Mouse (Mus musculus) hindbrain, postnatal 0 days (tissue): ENCODE measurements around the gene Prr3. TPM values are rescaled to one million over a fixed set of nuclear protein-coding genes. Genes with fewer than 3 reads are reported as not detected.
"Not testable (repeated sequence)": the region's sequence is repeated elsewhere in the genome, so short reads cannot be mapped to it uniquely, and the experiment has no call there.

Source experiments
- ATAC-seq: fragments of 200-750 bp; cut with Nextera tagmentation; 2 replicates; pipeline ENCODE4 v1.8.0; 2017; ENCODE audit warnings: mild to moderate bottlenecking, moderate TSS enrichment, moderate library complexity
- DNase-seq: peaks from one replicate; pipeline ENCODE4 v3.0.0-alpha.2; 2015; ENCODE audit warnings: low spot score
- H3K27ac ChIP-seq: fragments of 300-500 bp; sonication (generic); 2 replicates; pipeline ENCODE4 v1.5.1; 2014; ENCODE audit warnings: mild to moderate bottlenecking
- H3K27me3 ChIP-seq: fragments of 300-500 bp; sonication (generic); 2 replicates; pipeline ENCODE4 v1.6.1; 2014; ENCODE audit warnings: low read length, mixed read lengths; ENCODE audit not compliant: insufficient read depth
- H3K36me3 ChIP-seq: fragments of 300-500 bp; sonication (generic); 2 replicates; pipeline ENCODE4 v1.6.1; 2014; ENCODE audit warnings: low read length, mixed read lengths; ENCODE audit not compliant: insufficient read depth
- H3K4me1 ChIP-seq: fragments of 300-500 bp; sonication (generic); 2 replicates; pipeline ENCODE4 v1.6.1; 2014; ENCODE audit warnings: antibody characterized with exemption, low read length, mixed read lengths; ENCODE audit not compliant: insufficient read depth
- H3K4me2 ChIP-seq: fragments of 300-500 bp; sonication (generic); 2 replicates; pipeline ENCODE4 v1.6.1; 2014; ENCODE audit warnings: low read depth, mild to moderate bottlenecking, low read length, moderate library complexity, mixed read lengths
- H3K4me3 ChIP-seq: fragments of 300-500 bp; sonication (generic); 2 replicates; pipeline ENCODE4 v1.5.1; 2014; ENCODE audit warnings: low read length
- H3K9ac ChIP-seq: fragments of 300-500 bp; sonication (generic); replicated peaks from 2 replicates; pipeline ENCODE4 v1.6.1; 2014; ENCODE audit warnings: mild to moderate bottlenecking, low read length, moderate library complexity, mixed read lengths
- H3K9me3 ChIP-seq: fragments of 300-500 bp; sonication (generic); 2 replicates; pipeline ENCODE4 v1.6.1; 2016; ENCODE audit warnings: low read length, mixed read lengths
- CTCF ChIP-seq: IDR thresholded peaks from 2 replicates; pipeline ENCODE4 v1.5.1; 2016; ENCODE audit warnings: antibody characterized with exemption, control low read depth, low read depth
- WGBS: fragments of 180-500 bp; shearing (Covaris S2); extraction: QIAGEN DNeasy Blood & Tissue Kit; methylation state at CpG from one replicate; pipeline ENCODE4 v1.1.7; 2014; 5-methylcytosine and 5-hydroxymethylcytosine counted together
- polyA plus RNA-seq: library from polyadenylated mRNA; unstranded; fragments of >200 nt; fragmentation: Nextera tagmentation; extraction: Ambion mirVana; gene quantifications from 2 replicates; pipeline ENCODE4 v1.2.1, GENCODE M21; 2015
- total RNA-seq: library from RNA; depleted of rRNA; stranded (reverse); fragments of >200 nt; gene quantifications from 2 replicates; pipeline ENCODE4 v1.2.3, GENCODE M21; 2014

Gene Prr3
- total and polyA plus RNA-seq, 2 experiments from 2014 or later, result 46.7 to 81.9 TPM

DNA sequence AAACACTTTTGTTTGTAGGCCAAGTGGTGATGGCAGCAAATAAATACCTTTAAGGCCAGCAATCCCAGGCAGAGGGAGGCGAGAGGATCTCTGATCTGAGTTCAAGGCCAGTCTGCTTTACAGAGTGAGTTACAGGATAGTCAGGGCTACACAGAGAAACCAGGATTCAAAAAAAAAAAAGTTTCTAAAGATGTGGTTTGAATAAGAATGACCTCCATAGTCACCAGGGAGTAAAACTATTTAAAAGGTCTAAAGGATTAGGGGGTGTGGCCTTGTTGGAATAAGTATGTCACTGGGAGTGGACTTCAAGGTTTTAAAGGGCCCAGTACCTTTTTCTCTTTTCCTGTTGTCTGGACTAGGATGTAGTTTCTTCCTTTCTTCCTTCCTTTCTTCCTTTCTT is 40.1 kb downstream of the Prr3 start:
- Histone ChIP-seq H3K9ac (no peak overlapping the region), H3K27ac (no peak overlapping the region), H3K27me3 (no peaks in the 10 kb centered on the region), H3K4me1 (no peaks in the 10 kb centered on the region), H3K4me3 (no peak overlapping the region), H3K4me2 (no peak overlapping the region), H3K36me3 (no peaks in the 10 kb centered on the region), H3K9me3 (no peaks in the 10 kb centered on the region)
- 69% methylated on average over 1 of the region's 1 CpGs for WGBS
- DNase-seq (no peak), ATAC-seq (no peak)
- no peak for TF ChIP-seq CTCF

DNA sequence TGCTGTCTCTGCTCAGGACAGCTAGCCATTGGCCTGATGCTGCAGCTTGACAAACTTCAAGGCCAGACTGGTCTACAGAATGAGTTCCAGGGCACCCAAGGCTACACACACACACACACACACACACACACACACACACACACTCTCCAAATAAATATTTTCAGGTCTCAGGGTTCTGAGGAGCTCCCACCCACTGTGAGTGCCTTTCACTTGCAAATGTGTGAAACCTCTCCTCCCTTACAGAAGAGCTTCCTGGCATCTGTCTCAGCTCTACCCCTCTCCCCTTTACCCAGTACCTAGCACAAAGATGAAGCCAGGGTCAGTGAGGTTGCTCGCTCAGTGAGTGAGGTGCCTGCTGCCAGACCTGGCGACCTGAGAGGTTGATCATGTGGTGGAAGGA is 40.9 kb downstream of the Prr3 start:
- 56% methylated on average over 2 of the region's 2 CpGs for WGBS
- Histone ChIP-seq H3K9me3 (no peaks in the 10 kb centered on the region), H3K4me2 (no peak overlapping the region), H3K4me1 (no peaks in the 10 kb centered on the region), H3K4me3 (no peak overlapping the region), H3K36me3 (no peaks in the 10 kb centered on the region), H3K27ac (no peak overlapping the region), H3K27me3 (no peaks in the 10 kb centered on the region), H3K9ac (no peak overlapping the region)
- no peak for TF ChIP-seq CTCF
- no peak for DNase-seq
- ATAC-seq, result no peak

GRCm38 (mm10) chr17:35937700-35938348 is 42.2 kb downstream of the Prr3 start:
- no peak overlapping the region for H3K4me3 ChIP-seq
- 51% methylated on average over 2 of the region's 2 CpGs for WGBS
- ATAC-seq (peak; percentile 78), DNase-seq (peak; percentile 72)
- H3K36me3 ChIP-seq, result no peaks in the 10 kb centered on the region
- H3K4me2 ChIP-seq, result no peak overlapping the region
- no peaks in the 10 kb centered on the region for H3K4me1 ChIP-seq
- TF ChIP-seq CTCF, result peak; percentile 87
- no peak overlapping the region for H3K9ac ChIP-seq
- no peaks in the 10 kb centered on the region for H3K9me3 ChIP-seq
- H3K27ac ChIP-seq, result no peak overlapping the region
- H3K27me3 ChIP-seq, result no peaks in the 10 kb centered on the region

DNA sequence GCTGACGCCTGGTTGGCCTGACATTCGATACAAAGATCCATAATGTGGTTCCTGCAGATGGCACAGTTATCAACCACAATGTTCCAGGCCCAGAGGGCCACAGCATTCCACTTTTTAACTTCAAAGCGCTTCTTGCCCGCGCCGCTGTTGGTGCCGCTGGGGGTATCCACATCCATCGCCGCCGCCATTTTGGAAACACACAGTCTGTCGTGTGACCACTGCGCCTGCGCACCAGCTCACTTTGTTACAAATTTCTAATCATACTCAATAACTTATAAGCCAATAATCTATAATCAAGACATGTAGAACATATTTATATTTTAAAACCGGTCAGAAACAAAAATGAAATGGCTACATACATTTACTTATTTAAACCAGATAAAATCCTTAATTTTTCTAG is 44.3 kb downstream of the Prr3 start:
- H3K9me3 ChIP-seq, H3K9ac ChIP-seq, H3K36me3 ChIP-seq, H3K4me1 ChIP-seq, ATAC-seq, H3K4me3 ChIP-seq, H3K4me2 ChIP-seq, H3K27ac ChIP-seq, DNase-seq, H3K27me3 ChIP-seq: not testable (repeated sequence)
- WGBS, result 89% methylated on average over 14 of the region's 14 CpGs

DNA sequence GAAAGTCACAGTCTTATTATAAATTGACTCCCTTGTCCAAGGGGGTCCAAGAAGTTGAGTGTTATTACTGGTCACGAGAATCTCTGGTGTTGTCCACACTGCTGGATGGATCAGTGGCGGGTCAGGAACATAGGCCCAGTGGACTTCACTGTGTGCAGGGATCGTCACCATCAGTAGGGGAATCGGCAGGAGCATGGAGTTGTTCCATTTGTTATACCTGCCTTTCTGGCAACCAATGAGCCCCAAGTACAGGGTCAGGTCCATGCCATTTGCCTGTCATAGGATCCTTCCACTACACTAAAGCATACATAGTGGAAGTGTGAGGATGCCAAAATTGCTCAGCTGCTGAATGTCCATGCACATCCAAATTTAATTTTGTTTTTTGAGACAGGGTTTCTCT is 47.4 kb downstream of the Prr3 start:
- no peaks in the 10 kb centered on the region for H3K9me3 ChIP-seq
- peaks cover 34% of the 10 kb centered on the region for H3K36me3 ChIP-seq
- H3K27ac ChIP-seq, result no peak overlapping the region
- no peak for TF ChIP-seq CTCF
- ATAC-seq, result no peak
- H3K4me2 ChIP-seq, result no peak overlapping the region
- 83% methylated on average over 4 of the region's 4 CpGs for WGBS
- no peaks in the 10 kb centered on the region for H3K4me1 ChIP-seq
- H3K27me3 ChIP-seq, result no peaks in the 10 kb centered on the region
- no peak overlapping the region for H3K9ac ChIP-seq
- no peak overlapping the region for H3K4me3 ChIP-seq
- no peak for DNase-seq

DNA sequence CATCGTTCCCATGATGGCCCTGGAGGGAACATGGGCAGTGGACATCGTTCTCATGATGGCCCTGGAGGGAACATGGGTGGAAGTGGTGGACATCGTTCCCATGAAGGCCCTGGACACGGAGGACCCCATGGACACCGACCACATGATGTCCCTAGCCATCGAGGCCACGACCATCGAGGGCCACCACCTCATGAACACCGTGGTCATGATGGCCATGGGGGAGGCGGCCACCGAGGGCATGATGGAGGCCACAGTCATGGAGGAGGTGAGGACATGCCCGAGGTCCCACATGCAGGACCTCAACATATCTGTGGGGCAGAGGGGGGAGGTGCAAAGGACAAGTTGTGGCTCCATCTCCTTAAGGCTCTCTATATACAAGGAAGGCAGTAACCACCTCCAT is 49.4 kb downstream of the Prr3 start:
- no peak for TF ChIP-seq CTCF
- WGBS, result 98% methylated on average over 12 of the region's 12 CpGs
- H3K4me2 ChIP-seq, result no peak overlapping the region
- ATAC-seq (no peak), DNase-seq (no peak)
- peaks cover 48% of the 10 kb centered on the region for H3K36me3 ChIP-seq
- H3K27me3 ChIP-seq, result no peaks in the 10 kb centered on the region
- no peak overlapping the region for H3K27ac ChIP-seq
- no peaks in the 10 kb centered on the region for H3K9me3 ChIP-seq
- H3K9ac ChIP-seq, result no peak overlapping the region
- H3K4me1 ChIP-seq, result no peaks in the 10 kb centered on the region
- H3K4me3 ChIP-seq, result no peak overlapping the region

DNA sequence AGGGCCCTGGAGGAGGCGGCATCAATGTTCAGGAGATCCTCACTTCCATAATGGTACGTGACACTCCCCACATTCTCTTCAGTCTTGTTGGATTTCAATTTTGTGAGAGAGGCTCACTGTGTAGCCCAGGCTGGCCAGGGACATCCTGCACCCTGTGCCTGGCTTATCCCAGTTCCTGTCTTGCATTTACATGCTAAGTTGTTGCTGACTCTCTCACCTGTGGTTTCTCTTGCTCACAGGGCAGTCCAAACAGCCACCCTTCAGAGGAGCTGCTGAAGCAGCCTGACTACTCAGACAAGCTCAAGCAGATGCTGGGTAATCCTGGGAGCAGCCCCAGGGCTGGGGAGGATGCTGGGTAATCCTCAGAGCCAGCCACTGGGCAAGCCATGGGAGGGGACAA is 50.5 kb downstream of the Prr3 start:
- Histone ChIP-seq H3K4me3 (no peak overlapping the region), H3K4me2 (no peak overlapping the region), H3K27me3 (no peaks in the 10 kb centered on the region), H3K27ac (no peak overlapping the region), H3K36me3 (peaks cover 56% of the 10 kb centered on the region), H3K9ac (no peak overlapping the region), H3K9me3 (no peaks in the 10 kb centered on the region), H3K4me1 (no peaks in the 10 kb centered on the region)
- no peak for ATAC-seq
- no peak for TF ChIP-seq CTCF
- 93% methylated on average over 2 of the region's 2 CpGs for WGBS
- no peak for DNase-seq
